Mouse (Mus musculus) liver, adult 2 months (tissue): Measurements from ENCODE around the gene Racgap1. TPM values are rescaled to one million over a fixed set of nuclear protein-coding genes. Genes with fewer than 3 reads are reported as not detected.

Experiments used
- DNase-seq: peaks from one replicate; pipeline ENCODE4 v3.0.0-alpha.2; 2011; ENCODE audit warnings: low read depth, low spot score; ENCODE audit errors: extremely low read depth
- H3K27ac ChIP-seq: fragments of 200-500 bp; replicated peaks from 2 replicates; pipeline ENCODE4 v1.5.1; 2012; ENCODE audit warnings: low read depth, mild to moderate bottlenecking, control low read depth, inconsistent platforms, low read length; ENCODE audit not compliant: insufficient read depth
- H3K27me3 ChIP-seq: fragments of 200-500 bp; 2 replicates; pipeline ENCODE4 v1.6.1; 2012; ENCODE audit warnings: mild to moderate bottlenecking, moderate library complexity, low read length, inconsistent platforms; ENCODE audit not compliant: control insufficient read depth, insufficient read depth
- H3K36me3 ChIP-seq: fragments of 200-500 bp; 2 replicates; pipeline ENCODE4 v1.6.1; 2012; ENCODE audit warnings: low read length, inconsistent platforms; ENCODE audit not compliant: control insufficient read depth, insufficient read depth
- H3K4me1 ChIP-seq: fragments of 200-500 bp; 2 replicates; pipeline ENCODE4 v1.6.1; 2011; ENCODE audit warnings: low read length; ENCODE audit not compliant: control insufficient read depth, insufficient read depth
- H3K4me3 ChIP-seq: fragments of 200-500 bp; 2 replicates; pipeline ENCODE4 v1.5.1; 2011; ENCODE audit warnings: low read depth, mild to moderate bottlenecking, control low read depth, low read length, moderate library complexity; ENCODE audit not compliant: insufficient read depth
- H3K79me2 ChIP-seq: fragments of 200-500 bp; 2 replicates; pipeline ENCODE4 v1.6.1; 2012; ENCODE audit warnings: inconsistent platforms, mild to moderate bottlenecking, low read length, moderate library complexity; ENCODE audit not compliant: control insufficient read depth, insufficient read depth
- H3K9ac ChIP-seq: fragments of 200-500 bp; 2 replicates; pipeline ENCODE4 v1.6.1; 2012; ENCODE audit warnings: low read depth, mild to moderate bottlenecking, control low read depth, inconsistent platforms, low read length
- CTCF ChIP-seq: fragments of 200-500 bp; IDR thresholded peaks from 2 replicates; pipeline ENCODE4 v1.5.1; 2011; ENCODE audit warnings: low read depth, low read length, control low read depth
- POLR2A ChIP-seq: fragments of 200-500 bp; IDR thresholded peaks from 2 replicates; pipeline ENCODE4 v1.6.1; 2011; ENCODE audit warnings: low read length, control low read depth; ENCODE audit not compliant: insufficient read depth; ENCODE audit errors: extremely low read depth
- WGBS: fragments of 180-500 bp; shearing (Covaris S2); methylation state at CpG from one replicate; pipeline ENCODE4 v1.1.7; 2018; 5-methylcytosine and 5-hydroxymethylcytosine counted together
- polyA plus RNA-seq: library from polyadenylated mRNA; depleted of rRNA; stranded (reverse); fragments of >200 nt; gene quantifications from 2 replicates; pipeline ENCODE4 v1.2.3, GENCODE M21; 2012
- total RNA-seq: library from RNA; depleted of rRNA; stranded (reverse); fragments of >200 nt; gene quantifications from 2 replicates; pipeline ENCODE4 v1.2.3, GENCODE M21; 2014

Gene Racgap1
- total and polyA plus RNA-seq, 2 experiments, result 0.32 to 0.92 TPM

GRCm38 (mm10) chr15:99678063-99678800 lies 26.8 kb upstream of the Racgap1 start:
- peak; percentile 27; the same call in 1 of the 2 replicates for TF ChIP-seq CTCF
- TF ChIP-seq POLR2A, result no peak
- Histone ChIP-seq H3K9ac (no peak overlapping the region), H3K27me3 (no peaks in the 10 kb centered on the region), H3K27ac (no peak overlapping the region), H3K4me3 (no peak overlapping the region), H3K4me1 (no peaks in the 10 kb centered on the region), H3K36me3 (no peaks in the 10 kb centered on the region), H3K79me2 (no peaks in the 10 kb centered on the region)
- peak; percentile 10 for DNase-seq
- 21% methylated on average over 13 of the region's 13 CpGs for WGBS

- Histone ChIP-seq H3K79me2 (no peaks in the 10 kb centered on the region), H3K9ac (no peak overlapping the region), H3K36me3 (no peaks in the 10 kb centered on the region), H3K27ac (no peak overlapping the region), H3K4me3 (no peak overlapping the region), H3K4me1 (no peaks in the 10 kb centered on the region), H3K27me3 (no peaks in the 10 kb centered on the region)
- TF ChIP-seq CTCF, result no peak
- TF ChIP-seq POLR2A, result no peak
- 76% methylated on average over 8 of the region's 8 CpGs for WGBS
- DNase-seq, result no peak
Measured at GRCm38 (mm10) chr15:99677089-99677488, 25.6 kb upstream of the Racgap1 start.

GRCm38 (mm10) chr15:99674866-99675265 lies 23.4 kb upstream of the Racgap1 start:
- no peak overlapping the region for H3K27ac ChIP-seq
- 76% methylated on average over 3 of the region's 3 CpGs for WGBS
- H3K36me3 ChIP-seq, result no peaks in the 10 kb centered on the region
- no peaks in the 10 kb centered on the region for H3K4me1 ChIP-seq
- no peak for DNase-seq
- H3K27me3 ChIP-seq, result peaks cover 17% of the 10 kb centered on the region
- TF ChIP-seq POLR2A (no peak), CTCF (no peak)
- no peak overlapping the region for H3K4me3 ChIP-seq
- H3K79me2 ChIP-seq, result no peaks in the 10 kb centered on the region
- no peak overlapping the region for H3K9ac ChIP-seq

- peaks cover 17% of the 10 kb centered on the region for H3K27me3 ChIP-seq
- H3K4me1 ChIP-seq, result no peaks in the 10 kb centered on the region
Measured at GRCm38 (mm10) chr15:99671783-99672182, 20.3 kb upstream of the Racgap1 start.

GRCm38 (mm10) chr15:99670964-99671670 lies 19.7 kb upstream of the Racgap1 start:
- no peak for TF ChIP-seq POLR2A
- no peak for TF ChIP-seq CTCF
- 7% methylated on average over 13 of the region's 17 CpGs for WGBS
- no peaks in the 10 kb centered on the region for H3K79me2 ChIP-seq
- H3K27ac ChIP-seq, result no peak overlapping the region
- H3K4me3 ChIP-seq, result peak overlapping the region; percentile 25; the same call in 1 of the 2 replicates
- no peaks in the 10 kb centered on the region for H3K36me3 ChIP-seq
- H3K9ac ChIP-seq, result no peak overlapping the region
- no peak for DNase-seq
- H3K4me1 ChIP-seq, result no peaks in the 10 kb centered on the region
- peaks cover 17% of the 10 kb centered on the region for H3K27me3 ChIP-seq

More at GRCm38 (mm10) chr15:99671783-99672182, 20.3 kb upstream of the Racgap1 start:
- 60% methylated on average over 14 of the region's 14 CpGs for WGBS
- no peak for DNase-seq
- Histone ChIP-seq H3K79me2 (no peaks in the 10 kb centered on the region), H3K4me3 (no peak overlapping the region), H3K36me3 (no peaks in the 10 kb centered on the region), H3K9ac (no peak overlapping the region), H3K27ac (no peak overlapping the region)
- TF ChIP-seq POLR2A (no peak), CTCF (no peak)
